Mouse (Mus musculus) spleen, postnatal 14 days (tissue): ENCODE measurements around the gene Krt33a.

Experiments used
- DNase-seq, 2 experiments: peaks; one replicate each; pipeline ENCODE4 v3.0.0; 2021 to 2022; ENCODE audit warnings: low spot score in 2 of 2

The Krt33a gene

DNA sequence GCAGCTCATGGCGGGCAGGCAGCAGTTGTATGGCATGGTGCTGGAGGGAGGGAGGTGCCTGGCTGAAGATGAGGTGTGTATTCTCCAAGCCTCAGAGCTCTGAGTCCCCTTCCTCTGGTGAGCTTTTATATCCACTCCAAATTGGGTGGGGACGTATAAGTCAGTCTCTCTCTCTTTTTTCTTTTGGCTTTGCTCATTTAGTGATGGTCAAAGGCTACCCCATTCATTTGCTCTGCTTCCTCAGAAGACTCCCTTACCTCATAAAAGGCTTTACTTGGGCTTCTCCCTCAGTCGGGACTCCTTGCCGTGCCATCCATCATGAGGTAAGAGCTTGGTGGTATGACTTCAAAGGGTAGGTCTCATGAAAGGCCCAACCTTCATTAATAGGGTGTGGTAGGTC, at the start of gene Krt33a:
Gene Krt33a (minus strand): TSS at position 101 of the 400 bp plus-strand sequence.
- no peak for DNase-seq

DNA sequence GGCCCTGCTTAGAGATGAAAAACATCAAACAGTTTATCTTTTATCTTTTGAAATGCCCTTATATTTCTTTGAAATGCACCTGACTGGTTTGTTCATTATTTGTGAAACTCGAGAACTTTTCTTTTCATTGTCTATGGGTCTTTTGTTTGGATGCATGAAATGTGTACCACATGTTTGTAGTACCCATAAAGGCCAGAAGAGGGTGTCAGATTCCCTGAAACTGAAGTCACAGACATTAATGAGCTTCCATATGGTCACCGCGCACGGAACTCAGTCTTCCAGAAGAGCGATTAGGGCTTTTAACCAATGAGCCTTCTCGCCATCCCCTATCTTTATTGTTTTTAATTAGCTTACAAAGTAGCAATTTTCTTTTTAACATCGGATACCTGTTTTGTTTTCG, 42.9 kb upstream of the Krt33a start:
- DNase-seq, result no peak

DNA sequence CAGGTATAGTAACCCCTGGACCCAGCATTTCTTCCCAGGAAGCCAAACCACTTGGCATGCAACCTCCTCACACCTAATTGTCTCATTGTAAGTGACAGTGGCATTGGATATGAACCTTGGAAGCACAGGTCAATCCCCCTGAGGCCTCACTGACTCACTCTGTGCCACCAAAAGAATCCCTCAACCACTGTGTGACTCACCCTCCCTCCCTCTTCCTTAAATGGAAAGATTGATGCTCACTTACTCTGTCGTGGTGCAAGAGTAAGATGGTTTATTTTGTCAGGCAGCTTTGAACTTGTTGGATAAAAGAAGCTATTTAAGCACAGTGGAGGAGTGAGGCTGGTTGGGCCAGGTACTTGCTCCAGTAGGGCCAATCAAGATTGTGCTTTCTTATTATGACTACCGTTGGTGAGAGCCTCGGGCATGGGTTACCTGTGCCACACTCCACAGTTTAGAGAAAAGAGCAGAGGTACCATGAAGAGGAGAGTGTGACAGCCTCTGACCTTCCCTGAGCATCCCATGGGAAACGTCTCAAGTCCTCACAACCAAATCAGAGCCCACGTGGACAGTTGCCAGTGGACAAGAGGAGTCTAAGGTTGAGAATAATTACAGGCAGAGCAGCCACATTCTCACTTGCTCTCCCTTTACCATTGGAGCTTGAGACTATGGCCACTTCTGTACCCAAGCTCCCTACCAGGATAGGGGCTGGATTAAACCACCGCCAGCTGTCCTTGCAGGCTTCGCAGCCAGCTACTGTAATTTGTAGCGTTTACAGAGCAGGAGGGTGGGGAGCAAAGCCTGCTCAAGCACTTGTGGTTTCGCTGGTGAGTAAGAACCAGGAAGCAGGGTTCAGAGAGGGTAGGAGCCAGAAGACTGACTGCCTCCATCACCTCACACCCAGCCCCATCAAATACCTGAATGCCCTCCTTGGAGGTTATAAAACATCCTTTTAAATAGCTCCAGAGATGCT, 40.0 kb upstream of the Krt33a start:
- no peak for DNase-seq

DNA sequence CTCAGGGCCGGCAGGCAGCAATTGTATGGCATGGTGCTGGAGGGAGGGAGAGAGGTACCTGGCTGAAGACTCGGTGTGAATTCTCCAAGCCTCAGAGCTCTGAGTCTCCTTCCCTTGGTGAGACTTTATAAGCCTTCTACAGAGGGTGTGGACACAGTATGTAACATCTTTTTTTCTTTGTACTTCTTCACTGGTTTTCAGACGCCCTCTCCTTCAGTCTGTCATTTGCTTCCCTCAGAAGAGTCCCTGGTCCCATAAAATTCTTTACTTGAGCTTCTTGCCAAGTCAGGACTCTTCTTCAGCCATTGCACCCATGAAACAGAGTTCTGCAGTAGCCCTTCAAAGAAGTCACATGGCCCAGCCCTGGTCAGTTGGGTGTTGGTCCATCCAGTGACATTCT, 34.4 kb upstream of the Krt33a start, which contains the start of gene Krt31:
Gene Krt31 (minus strand): TSS at position 101 of the 400 bp plus-strand sequence.
- no peak for DNase-seq

DNA sequence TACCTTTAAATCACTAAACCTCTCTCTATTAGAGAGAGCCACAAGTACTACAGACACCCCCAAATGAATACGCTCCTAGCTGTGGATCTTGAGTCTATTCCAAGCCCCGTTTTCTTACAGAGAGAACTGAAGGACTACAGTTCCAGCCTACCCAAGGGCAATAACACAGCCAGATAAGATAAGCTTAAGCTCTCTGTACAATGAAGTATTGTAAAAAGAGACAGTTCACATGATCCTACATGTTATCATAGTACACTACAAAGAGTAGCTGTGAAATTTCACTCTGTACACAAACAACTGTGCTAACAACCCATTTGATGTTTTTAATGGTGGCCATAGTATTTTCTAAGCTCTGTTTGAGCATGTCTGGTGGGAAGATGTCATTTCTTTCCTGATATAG, 31.2 kb upstream of the Krt33a start:
- no peak for DNase-seq

DNA sequence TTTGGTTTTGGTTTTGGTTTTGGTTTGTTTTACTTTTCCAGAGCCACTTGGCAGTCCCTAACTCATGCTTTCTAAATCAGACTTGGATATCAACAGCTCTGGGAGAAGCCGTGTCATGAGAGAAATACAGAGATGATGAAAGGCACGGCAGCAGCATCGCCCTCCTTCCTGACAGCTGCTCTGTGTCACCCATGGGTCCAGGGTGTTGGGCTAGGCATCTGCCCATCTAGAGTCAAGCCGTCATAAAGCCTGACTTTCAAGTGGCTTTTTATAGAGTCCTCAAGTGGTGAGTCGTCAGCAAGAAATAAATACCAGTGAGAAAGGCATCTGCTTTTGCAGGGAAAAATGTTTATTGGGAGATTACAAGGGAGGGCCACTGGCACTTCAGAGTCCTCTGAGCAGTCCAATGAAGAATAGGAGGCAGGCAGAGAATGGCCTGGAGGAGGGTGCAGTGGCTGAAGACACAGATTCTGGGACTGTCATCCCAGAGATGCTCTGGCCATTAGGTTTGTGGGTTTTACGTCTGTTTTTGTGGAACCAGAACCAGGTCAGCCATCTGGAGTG, 30.4 kb upstream of the Krt33a start:
- no peak for DNase-seq

DNA sequence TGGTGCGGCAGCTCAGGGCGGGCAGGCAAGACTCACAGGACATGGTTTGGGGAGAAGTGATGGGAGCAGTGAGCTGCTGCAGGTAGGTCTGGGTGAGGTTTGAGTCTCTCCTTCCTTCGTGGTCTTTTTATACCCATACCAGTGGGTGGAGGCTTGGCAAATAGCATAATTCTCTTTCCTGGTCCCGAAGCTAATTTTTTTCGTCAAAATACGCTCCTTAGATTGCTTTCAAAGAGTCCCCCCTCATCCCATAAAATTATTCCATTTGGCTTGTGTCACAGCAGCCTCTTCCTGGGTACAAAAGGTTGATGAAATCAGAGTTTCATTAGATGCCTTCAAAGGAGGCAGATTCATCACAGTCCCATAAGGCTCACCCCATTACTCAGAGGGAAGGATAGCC, 25.4 kb upstream of the Krt33a start, which contains the start of gene Krt34:
Gene Krt34 (minus strand): TSS at position 101 of the 400 bp plus-strand sequence.
- DNase-seq, result no peak

DNA sequence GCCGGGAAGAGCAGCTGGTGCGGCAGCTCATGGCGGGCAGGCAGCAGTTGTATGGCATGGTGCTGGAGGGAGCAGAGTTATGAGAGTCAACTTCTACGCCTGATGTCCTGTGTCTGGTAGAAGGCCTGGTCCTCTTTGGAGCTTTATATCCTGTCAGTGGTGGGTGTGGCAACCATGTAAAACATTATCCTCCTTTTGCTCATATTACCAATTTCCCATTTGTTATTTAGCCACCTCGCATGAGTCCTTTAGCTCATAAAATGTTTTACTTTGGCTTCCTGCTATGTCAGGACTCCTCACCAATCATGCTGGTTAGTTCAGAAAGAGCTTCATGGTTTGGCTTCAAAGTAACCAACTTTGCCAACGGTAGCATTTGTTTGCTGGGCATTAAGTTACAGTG, 13.8 kb upstream of the Krt33a start, which contains the start of gene Krt33b:
Gene Krt33b (minus strand): TSS at position 101 of the 400 bp plus-strand sequence.
- no peak for DNase-seq

DNA sequence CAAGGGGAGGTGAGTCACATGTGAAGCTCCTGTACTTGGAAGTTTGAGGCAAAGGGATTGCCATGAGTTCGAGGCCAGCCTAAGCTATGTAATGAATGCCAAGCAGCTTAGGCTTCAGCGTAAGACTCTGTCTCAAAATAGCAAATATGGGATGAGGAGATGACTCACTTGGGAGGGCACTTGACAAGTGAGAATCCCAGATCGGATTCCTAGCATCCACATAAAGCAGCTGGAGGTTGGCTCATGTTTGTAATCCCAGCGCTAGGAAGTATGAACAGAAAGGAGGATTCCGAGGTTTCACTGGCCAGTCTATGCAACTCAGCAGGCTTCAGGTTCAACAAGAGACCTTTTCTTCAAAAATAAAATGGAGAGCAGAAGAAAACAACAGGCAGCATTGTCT, 5.4 kb upstream of the Krt33a start:
- no peak for DNase-seq

DNA sequence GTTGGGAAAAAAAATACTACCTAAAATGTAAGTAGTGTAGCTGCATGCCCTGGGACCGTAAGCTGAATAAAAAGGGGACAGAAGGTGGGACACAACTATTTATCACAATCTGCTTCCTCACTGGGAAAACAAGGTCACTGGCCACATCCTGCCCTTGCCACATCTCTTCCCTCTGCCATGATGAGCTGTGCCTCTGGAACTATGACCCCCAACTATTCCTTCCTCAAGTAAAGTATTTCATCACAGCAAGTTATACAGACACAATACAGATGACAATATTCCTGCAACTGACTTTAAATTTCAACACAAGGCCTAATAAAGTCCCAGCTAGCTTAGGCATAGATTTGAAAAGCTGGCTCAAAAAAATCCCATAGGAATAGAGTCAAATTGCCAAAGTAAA, 3.5 kb upstream of the Krt33a start:
- DNase-seq, result no peak

DNA sequence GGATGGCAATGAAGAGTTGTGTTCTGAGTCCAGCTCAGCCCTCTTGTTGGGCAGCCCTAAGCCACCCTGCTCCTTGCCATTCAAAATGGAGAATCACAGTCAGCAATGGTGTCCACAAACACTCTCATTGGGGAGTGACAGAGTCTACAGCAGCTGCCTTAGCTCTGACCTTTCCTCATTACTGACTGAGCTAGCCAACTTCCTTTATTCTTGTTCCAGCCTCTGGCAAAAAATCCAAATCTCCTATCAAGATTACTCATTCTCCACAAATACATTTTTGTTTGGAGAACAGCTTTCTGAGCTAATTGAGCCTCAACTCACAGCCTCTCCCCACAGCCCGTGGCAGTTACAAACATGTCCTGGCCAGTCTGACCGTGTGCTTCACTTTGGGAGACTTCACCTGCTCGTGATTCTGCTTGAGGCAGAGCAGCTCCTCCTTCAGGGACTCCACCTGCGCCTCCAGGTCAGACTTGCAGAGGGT, 2.3 kb downstream of the Krt33a start:
- DNase-seq, result no peak

DNA sequence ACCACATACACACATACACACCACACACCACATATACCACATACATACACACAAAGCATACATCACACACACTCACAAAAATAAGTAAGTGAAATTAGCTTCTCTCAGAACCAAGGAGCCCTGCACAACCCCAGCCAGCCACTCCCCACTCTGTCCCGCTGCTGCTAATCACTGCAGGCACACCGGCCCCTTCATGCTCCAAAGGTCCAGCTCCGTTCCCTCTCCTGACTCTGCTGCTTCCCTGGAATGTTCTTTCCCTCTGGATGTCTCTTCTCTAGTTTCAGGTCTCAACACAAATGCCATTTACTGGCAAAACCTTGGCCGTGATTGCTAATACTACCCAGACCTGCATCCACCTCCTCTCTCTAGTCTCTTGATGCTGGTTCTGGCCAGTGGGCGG, 5.3 kb downstream of the Krt33a start:
- no peak for DNase-seq

DNA sequence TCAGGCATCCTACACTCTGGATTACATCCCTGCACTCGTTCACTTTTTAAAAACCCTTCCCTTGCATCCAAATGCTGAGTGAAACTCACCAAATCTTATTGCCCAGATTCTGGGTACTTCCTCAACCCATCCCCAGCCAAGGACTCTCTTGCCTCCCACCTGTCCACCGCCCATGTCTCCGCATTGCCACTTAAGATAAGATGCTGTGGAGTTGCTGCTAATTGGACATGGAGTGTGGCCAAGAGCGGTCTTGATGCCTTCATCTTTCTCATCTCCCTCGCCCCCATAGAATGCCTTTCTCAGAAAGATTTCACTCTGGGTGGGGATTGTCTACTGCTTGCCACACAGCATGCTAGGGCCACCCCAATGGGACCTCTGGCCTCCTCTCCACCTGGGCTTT, 7.7 kb downstream of the Krt33a start:
- DNase-seq, result no peak

DNA sequence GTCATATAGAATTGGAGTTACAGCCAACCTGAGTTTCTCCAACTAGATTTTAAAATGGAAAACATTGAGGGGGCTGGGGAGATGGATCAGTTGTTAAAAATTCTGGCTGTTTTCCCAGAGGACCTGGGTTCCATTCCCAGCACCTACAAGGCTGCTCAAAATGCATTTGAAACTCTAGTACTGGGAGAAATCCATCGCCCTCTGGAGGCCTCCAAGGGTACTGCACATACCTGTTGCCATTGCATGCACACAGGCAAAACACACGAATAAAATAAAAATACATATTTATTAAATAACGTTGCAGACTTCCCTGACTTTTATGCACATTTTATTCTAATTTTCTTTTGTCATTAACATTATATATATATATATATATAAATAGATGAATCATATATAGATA, 9.4 kb downstream of the Krt33a start:
- DNase-seq, result no peak

DNA sequence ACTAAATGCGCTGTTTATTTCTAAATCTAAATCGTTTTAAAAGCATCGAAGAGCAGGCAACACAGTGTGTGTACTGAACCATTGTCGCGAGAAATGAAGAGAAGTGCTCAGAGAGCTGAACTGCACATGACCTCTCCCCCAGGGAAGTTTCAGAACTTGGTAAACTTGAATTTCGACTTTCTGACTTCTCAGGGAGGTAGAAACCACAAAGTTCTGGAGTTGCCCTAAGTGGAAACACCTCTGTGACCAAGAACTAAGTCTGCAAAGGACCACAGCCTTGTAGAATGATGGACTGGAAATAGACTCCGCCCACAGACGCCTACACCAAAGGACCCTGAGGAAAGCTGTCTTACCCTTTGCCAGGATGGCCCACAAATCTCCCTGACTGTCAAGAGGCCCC, 10.1 kb downstream of the Krt33a start:
- no peak for DNase-seq

DNA sequence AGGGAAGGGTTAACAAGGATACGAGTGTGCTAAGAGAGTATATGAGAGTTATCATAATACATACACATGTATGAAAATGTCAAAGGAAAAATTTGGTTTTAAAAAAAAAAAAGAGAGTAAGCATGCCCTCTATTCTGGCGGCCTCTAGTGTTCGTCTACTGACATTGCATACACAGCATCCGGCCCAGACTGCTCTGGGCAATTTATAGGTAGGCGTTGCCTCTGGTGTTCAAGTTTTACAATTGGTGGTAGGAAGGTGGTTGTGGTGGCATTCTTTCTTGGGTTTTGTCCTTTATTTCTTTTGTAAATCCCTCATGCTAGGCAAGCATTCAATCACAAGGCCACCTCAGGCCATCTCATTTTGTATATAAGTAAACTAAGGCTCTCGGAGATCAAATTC, 11.2 kb downstream of the Krt33a start:
- no peak for DNase-seq

DNA sequence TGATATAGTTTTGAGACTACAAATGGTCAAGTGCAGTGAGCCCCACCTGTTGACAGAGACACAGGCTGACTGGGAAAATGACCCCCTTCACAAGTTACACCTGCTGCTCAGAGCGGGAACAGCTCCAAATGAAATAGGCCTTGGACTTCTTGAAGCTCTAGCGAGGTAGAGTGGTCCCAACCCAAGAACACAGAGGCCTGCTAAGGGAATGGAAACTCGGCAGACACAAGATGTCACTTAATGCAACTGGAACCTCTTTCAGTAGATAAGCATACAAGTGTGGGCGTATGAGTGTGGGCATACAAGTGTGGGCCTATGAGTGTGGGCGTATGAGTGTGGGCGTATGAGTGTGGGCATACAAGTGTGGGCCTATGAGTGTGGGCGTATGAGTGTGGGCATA, 16.9 kb downstream of the Krt33a start:
- DNase-seq, result no peak

DNA sequence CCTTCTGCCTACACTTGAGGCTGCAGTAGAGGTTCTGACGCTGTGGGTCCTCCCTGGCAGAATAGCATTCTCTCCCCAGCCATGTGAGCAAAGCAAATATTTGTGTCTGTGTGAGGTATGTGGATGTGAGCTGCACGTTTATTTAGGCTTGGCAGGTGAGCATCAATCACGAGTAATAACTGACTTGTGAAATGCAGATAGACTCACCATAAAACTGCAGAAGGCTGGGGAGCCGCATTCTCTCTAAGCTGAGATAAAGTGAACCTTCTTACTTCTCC, 21.7 kb downstream of the Krt33a start:
- DNase-seq, result no peak

DNA sequence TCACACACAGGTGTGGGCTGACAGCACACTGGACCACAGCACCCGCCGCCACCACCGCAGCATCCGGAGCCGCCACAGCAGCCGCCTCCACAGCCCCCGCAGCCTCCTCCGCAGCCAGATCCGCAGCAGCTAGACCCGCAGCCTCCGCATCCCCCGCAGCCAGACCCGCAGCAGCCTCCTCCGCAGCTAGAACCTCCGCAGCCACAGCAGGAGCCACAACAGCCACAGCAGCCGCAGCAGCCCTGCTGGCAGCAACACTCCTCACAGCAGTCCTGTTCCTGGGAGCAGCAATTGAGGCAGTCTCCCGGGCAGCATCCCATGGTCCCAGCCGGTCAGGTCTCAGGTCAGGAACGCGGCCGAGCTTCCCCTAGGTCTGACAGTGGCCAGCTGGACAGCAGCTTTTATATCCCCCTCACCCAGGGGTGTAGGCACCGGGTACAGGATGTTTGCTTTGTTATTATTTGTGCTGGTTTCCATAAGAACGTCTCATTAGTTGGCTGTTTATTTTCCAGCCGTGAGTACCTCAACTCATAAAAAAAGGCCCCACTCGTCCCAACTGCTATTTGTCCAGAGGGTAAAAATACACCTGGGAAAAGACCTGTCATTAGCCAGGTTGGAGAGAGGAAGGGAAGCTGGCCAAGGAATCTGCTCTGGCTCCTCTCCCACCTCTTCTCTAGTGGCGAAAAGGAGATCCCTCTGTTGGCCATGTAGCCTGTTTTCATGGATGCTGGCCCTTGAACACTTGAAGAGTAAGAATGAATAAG, 22.2 kb downstream of the Krt33a start, which contains the start of gene Krtap17-1:
Gene Krtap17-1 (minus strand): TSS at position 375 of the 764 bp plus-strand sequence.
- DNase-seq, result no peak

DNA sequence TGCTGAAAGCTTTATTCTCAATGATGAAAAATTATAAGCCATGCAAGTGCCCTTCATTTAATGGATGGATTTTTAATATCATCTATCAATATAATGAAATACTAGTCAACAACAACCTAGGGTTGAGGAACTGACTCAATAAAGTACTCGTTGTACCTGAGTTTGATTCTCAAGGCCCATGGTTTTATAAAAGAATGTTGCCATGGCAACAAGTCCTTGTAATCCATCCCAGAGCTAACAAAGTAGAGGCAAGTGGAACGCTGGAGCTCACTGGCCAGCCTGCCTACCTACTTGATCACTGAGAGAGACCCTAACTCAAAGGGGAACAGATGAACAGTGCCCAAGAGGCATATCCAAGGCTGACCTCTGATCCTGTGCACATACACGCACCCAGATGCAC, 25.4 kb downstream of the Krt33a start:
- no peak for DNase-seq

DNA sequence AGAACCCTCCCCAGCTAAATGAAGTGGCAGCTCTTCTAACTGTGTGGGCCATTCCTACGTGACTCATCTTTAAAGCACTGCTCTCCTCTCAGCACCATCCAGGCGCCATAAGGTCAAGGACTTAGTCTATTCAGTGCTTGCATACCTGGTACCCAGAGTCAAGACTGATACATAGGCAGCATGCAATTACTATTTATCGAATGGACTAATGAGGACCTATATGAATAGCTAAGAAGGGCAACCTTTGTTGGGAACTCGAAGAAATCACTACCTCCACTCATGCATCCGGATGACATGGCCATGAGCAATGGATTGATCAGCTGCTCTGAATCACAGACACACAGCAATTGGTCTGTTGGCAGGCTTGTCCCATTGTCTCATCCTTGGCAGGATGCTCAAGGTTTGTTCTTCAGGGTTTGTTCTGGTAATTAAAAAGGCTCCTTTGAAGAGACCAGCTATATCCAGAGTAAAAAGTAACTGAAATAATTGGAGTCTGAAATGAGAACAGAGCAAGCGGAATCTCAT, 26.1 kb downstream of the Krt33a start:
- DNase-seq, result no peak

DNA sequence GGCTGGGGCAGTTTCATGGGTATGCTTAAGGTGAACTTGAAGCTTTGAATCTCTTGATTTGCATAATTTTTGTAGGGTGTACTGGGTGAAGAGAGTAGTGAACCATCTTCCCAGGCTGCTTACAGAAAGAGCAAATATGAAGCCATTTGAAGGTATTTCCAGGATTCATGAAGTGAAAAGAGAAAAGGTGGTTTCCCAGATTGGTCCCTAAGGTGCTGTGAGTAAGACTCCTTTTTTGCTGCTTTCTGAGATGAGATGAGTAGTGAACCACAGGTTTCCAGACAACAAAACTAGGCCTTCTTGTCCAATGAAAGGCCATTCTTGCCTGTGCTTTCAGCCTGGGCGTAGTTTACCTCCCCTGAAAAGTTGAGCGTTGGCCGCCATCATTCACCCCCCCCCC, 27.5 kb downstream of the Krt33a start:
- no peak for DNase-seq
